Mouse (Mus musculus) limb, embryonic 10.5 days (tissue): ENCODE data around the gene Spata5. TPM values are rescaled to one million over a fixed set of nuclear protein-coding genes. Genes with fewer than 3 reads are reported as not detected.
A peak's percentile ranks its signal among the peaks of the same experiment; 100 is the strongest.
"Not testable (repeated sequence)": the region's sequence is repeated elsewhere in the genome, so short reads cannot be mapped to it uniquely, and the experiment has no call there.

Source experiments
- DNase-seq: peaks from one replicate; pipeline ENCODE4 v3.0.0-alpha.2; 2017; ENCODE audit warnings: low spot score
- H3K27ac ChIP-seq: fragments of 300-500 bp; sonication (generic); 2 replicates; pipeline ENCODE4 v1.5.1; 2016; ENCODE audit warnings: mild to moderate bottlenecking
- H3K27me3 ChIP-seq: fragments of 300-500 bp; sonication (generic); 2 replicates; pipeline ENCODE4 v1.6.1; 2016; ENCODE audit warnings: low read depth, mild to moderate bottlenecking; ENCODE audit not compliant: poor library complexity, severe bottlenecking
- H3K36me3 ChIP-seq: fragments of 300-500 bp; sonication (generic); 2 replicates; pipeline ENCODE4 v1.6.1; 2016; ENCODE audit warnings: mild to moderate bottlenecking, moderate library complexity
- H3K4me1 ChIP-seq: fragments of 300-500 bp; sonication (generic); 2 replicates; pipeline ENCODE4 v1.6.1; 2016
- H3K4me3 ChIP-seq: fragments of 300-500 bp; sonication (generic); 2 replicates; pipeline ENCODE4 v1.5.1; 2016; ENCODE audit warnings: mild to moderate bottlenecking, moderate library complexity
- H3K9me3 ChIP-seq: fragments of 300-500 bp; sonication (generic); replicated peaks from 2 replicates; pipeline ENCODE4 v1.6.1; 2016; ENCODE audit warnings: mild to moderate bottlenecking
- WGBS: fragments of 180-500 bp; shearing (Covaris S2); methylation state at CpG from one replicate; pipeline ENCODE4 v1.1.7; 2016; 5-methylcytosine and 5-hydroxymethylcytosine counted together
- polyA plus RNA-seq: library from polyadenylated mRNA; unstranded; fragments of >200 nt; fragmentation: Nextera tagmentation; extraction: Ambion mirVana; gene quantifications from 2 replicates; pipeline ENCODE4 v1.2.1, GENCODE M21; 2016

The Spata5 gene
- polyA plus RNA-seq, 1 experiment from 2014 or later, result 53.3 TPM

DNA sequence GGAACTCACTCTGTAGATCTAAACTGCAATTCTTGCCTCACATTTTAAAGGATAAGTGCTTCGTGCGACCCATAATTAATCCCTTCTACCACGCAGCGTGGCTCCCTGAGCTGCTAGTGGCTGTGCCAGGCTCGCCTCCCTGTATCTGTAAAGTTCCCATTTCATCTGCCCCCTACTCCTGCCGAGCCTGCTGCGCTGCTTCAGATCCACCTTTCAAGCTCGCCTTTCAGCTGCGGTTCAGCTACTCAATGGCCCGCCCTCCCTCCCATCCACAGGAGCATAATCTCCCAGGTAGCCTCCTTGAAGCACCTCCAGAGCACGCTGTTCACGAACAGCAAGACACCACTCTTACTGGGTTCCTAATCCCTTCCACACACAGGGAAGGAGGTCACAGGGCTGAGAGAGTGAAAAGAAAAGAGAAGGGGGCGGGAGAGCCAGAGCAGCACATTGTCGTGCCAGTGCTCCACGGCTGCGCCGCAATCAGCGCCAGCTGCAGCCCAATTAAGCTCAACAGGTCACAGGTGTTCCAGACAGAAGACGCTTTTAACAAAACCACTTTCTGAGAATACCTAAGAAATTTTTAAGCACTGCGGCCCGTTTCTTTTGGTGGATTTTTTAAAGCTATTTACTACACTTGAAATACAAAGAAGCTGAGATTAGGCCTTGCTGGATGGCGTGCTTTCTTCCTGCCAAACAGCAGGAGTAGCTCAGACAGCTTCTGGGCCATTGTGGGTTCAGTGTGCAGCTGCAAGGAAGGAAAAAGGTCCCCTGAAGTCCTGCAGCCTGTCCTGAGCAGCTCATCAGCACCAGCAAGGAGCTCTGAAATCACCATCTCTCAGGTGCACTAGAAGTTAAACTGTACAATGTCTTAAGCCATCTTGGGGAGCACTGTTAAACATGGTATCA lies 150.2 kb downstream of the Spata5 start:
- peaks cover 39% of the 10 kb centered on the region for H3K4me1 ChIP-seq
- H3K9me3 ChIP-seq, result no peaks in the 10 kb centered on the region
- no peaks in the 10 kb centered on the region for H3K36me3 ChIP-seq
- H3K4me3 ChIP-seq, result no peak overlapping the region
- no peaks in the 10 kb centered on the region for H3K27me3 ChIP-seq
- 56% methylated on average over 22 of the region's 22 CpGs for WGBS
- peak; percentile 36 for DNase-seq
- peak overlapping the region; percentile 80 for H3K27ac ChIP-seq

GRCm38 (mm10) chr3:37571633-37572032 lies 151.9 kb downstream of the Spata5 start:
- Histone ChIP-seq H3K9me3 (no peaks in the 10 kb centered on the region), H3K4me3 (no peak overlapping the region), H3K27ac (peak overlapping the region; percentile 44; the same call in 1 of the 2 replicates), H3K4me1 (peaks cover 39% of the 10 kb centered on the region), H3K27me3 (no peaks in the 10 kb centered on the region), H3K36me3 (no peaks in the 10 kb centered on the region)
- DNase-seq, result no peak
- 52% methylated on average over 4 of the region's 4 CpGs for WGBS

DNA sequence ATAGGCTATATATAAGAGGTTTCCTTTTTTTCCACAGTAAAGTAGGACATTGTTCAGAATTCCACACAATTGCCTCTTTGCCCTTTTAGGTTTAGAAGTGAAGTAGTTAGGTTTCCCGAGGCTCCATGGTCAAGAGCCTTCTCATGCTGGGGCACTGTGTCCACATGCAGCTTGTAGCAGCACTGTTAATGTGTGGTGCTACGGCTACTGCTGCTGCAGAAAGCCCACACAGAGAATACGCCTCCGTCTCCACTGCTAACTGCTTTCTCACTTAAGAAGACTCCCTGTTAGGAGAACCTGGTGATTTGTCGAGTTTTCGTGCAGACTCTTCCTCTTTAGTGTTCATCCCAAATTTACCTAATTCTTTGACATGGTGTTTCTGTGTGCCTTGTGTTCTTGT lies 152.4 kb downstream of the Spata5 start:
- Histone ChIP-seq H3K27ac (no peak overlapping the region), H3K4me1 (peaks cover 39% of the 10 kb centered on the region), H3K27me3 (no peaks in the 10 kb centered on the region), H3K36me3 (no peaks in the 10 kb centered on the region), H3K4me3 (no peak overlapping the region), H3K9me3 (no peaks in the 10 kb centered on the region)
- no peak for DNase-seq
- 94% methylated on average over 6 of the region's 6 CpGs for WGBS

GRCm38 (mm10) chr3:37576840-37577239 lies 157.1 kb downstream of the Spata5 start:
- no peak for DNase-seq
- WGBS, result 94% methylated on average over 6 of the region's 6 CpGs
- Histone ChIP-seq H3K27me3 (no peaks in the 10 kb centered on the region), H3K4me1 (peaks cover 4% of the 10 kb centered on the region; the same call in 1 of the 2 replicates), H3K4me3 (no peak overlapping the region), H3K27ac (no peak overlapping the region), H3K9me3 (no peaks in the 10 kb centered on the region), H3K36me3 (peaks cover 20% of the 10 kb centered on the region)

- no peaks in the 10 kb centered on the region for H3K4me1 ChIP-seq
- H3K27me3 ChIP-seq, result no peaks in the 10 kb centered on the region
- no peak overlapping the region for H3K4me3 ChIP-seq
- no peak overlapping the region for H3K27ac ChIP-seq
- 92% methylated on average over 3 of the region's 3 CpGs for WGBS
- peaks cover 20% of the 10 kb centered on the region for H3K36me3 ChIP-seq
- H3K9me3 ChIP-seq, result no peaks in the 10 kb centered on the region
- DNase-seq, result no peak
Measured at GRCm38 (mm10) chr3:37577706-37578105, 158.0 kb downstream of the Spata5 start.

DNA sequence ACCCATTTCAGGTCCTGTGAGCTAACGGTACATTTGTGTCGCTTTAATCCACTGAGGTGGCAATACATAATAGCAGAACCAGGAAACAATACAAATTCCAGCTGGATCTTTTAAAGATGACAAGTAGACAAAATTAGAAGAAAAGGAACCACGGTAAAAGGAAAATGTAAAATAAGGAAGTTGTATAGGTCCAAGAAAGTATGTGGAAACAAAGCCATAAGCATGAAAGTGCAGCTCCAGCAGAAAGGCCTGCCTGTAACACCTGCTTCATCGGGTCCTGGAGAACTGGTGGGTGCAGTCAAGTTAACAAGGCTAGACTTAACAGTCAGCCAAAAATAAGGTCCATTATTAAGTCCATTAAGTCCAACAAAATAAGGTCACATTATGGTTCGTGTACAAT lies 164.9 kb downstream of the Spata5 start:
- no peaks in the 10 kb centered on the region for H3K9me3 ChIP-seq
- no peak for DNase-seq
- peaks cover 19% of the 10 kb centered on the region for H3K4me1 ChIP-seq
- no peaks in the 10 kb centered on the region for H3K27me3 ChIP-seq
- H3K36me3 ChIP-seq, result peaks cover 15% of the 10 kb centered on the region
- H3K4me3 ChIP-seq, result no peak overlapping the region
- H3K27ac ChIP-seq, result no peak overlapping the region
- 94% methylated on average over 5 of the region's 5 CpGs for WGBS

DNA sequence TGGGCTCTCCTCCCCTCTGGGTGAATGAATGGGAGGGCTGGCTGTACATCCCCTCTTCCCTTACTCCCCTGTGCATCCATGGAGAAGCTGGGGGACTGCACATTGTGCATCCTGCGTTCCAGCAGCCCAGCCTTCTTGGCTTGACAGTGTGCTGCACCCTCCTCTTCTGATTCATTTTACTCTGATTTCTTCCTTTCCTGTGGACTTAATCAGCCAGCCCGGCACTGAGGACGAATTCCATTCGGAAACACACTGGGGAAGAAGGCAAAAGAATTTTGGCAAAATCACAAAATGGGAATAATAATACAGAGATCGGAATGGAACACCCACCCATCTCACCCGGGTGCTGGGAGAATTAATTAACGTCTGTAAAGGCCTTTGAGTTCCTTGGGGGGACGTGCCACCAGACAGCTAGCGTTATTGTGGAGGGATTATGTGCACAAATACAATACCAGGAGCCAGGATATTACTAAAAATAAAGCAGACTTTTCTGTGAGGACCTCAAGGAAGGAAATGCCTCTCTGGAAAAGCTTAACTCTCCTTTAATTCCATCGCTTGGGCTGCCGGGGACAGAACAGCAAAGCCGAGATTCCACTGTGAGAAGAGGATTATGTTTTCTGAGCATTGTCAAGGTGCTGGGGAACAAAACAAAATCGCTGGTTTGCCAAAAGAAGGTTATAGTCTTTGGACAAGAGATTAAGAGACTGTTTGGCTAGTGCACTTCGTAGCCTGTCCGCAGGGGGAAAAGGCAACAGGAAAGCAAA lies 166.5 kb downstream of the Spata5 start:
- WGBS, result 48% methylated on average over 15 of the region's 15 CpGs
- peaks cover 19% of the 10 kb centered on the region for H3K4me1 ChIP-seq
- H3K27me3 ChIP-seq, result no peaks in the 10 kb centered on the region
- H3K27ac ChIP-seq, result peak overlapping the region; percentile 72
- no peaks in the 10 kb centered on the region for H3K9me3 ChIP-seq
- H3K4me3 ChIP-seq, result peak overlapping the region; percentile 30
- peaks cover 2% of the 10 kb centered on the region; the same call in 1 of the 2 replicates for H3K36me3 ChIP-seq
- DNase-seq, result no peak

- Histone ChIP-seq H3K9me3 (no peaks in the 10 kb centered on the region), H3K4me3 (peak overlapping the region; percentile 30), H3K27me3 (no peaks in the 10 kb centered on the region), H3K27ac (peak overlapping the region; percentile 72), H3K4me1 (peaks cover 19% of the 10 kb centered on the region), H3K36me3 (no peaks in the 10 kb centered on the region)
- DNase-seq, result peak; percentile 35
- WGBS, result 35% methylated on average over 16 of the region's 16 CpGs
Measured at GRCm38 (mm10) chr3:37586731-37587578, 167.3 kb downstream of the Spata5 start.

GRCm38 (mm10) chr3:37595721-37596120 lies 176.0 kb downstream of the Spata5 start:
- no peaks in the 10 kb centered on the region for H3K27me3 ChIP-seq
- no peak overlapping the region for H3K4me3 ChIP-seq
- H3K27ac ChIP-seq, result peak overlapping the region; percentile 46; the same call in 1 of the 2 replicates
- no peaks in the 10 kb centered on the region for H3K36me3 ChIP-seq
- DNase-seq, result no peak
- H3K4me1 ChIP-seq, result peaks cover 19% of the 10 kb centered on the region
- 88% methylated on average over 10 of the region's 10 CpGs for WGBS
- no peaks in the 10 kb centered on the region for H3K9me3 ChIP-seq

GRCm38 (mm10) chr3:37596519-37596918 lies 176.8 kb downstream of the Spata5 start:
- no peak for DNase-seq
- Histone ChIP-seq H3K4me3 (no peak overlapping the region), H3K9me3 (no peaks in the 10 kb centered on the region), H3K27ac (peak overlapping the region; percentile 46; the same call in 1 of the 2 replicates), H3K27me3 (no peaks in the 10 kb centered on the region), H3K4me1 (peaks cover 19% of the 10 kb centered on the region), H3K36me3 (no peaks in the 10 kb centered on the region)
- WGBS, result 74% methylated on average over 6 of the region's 6 CpGs

DNA sequence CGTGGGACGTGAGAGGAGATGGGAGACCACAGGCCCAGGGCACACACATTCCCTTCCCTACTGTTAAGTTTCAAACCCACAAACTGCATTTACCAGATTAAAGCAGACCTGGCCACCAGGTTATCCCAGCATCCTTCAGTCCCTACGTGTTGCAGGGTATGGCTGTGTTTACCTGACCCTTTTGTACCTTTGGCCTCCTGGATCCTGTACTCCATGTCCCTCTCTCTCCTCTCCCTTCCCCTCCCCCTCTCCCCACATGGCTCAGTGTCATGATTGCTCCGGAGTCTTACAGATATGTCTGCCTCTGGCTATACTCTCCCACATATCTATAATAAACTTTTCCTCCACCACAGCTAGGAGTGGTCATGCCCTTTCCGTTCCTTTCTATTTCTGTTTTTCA lies 177.5 kb downstream of the Spata5 start:
- 81% methylated on average over 5 of the region's 5 CpGs for WGBS
- peak overlapping the region; percentile 46; the same call in 1 of the 2 replicates for H3K27ac ChIP-seq
- DNase-seq, result no peak

DNA sequence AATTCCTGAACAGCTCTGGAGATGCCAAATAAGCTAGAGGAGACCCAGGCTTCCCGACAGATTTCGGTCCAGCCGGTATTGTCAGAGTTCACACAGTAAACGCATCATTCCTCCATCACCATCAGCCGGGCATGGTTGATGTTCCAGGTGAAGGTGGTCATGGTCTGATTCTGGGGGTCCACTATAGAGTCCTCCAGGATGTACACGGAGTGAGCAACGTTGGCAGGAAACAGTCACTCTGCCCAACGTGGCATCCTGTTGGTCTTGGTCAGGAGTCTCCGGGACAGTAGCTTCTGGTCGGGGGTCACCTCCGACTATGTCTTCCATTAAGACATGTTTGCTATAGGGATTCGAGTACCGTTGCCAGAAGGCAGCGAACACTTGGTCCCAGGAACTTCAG lies 179.9 kb downstream of the Spata5 start:
- not testable (repeated sequence) for DNase-seq
- H3K4me1 ChIP-seq, result peaks cover 19% of the 10 kb centered on the region
- 95% methylated on average over 14 of the region's 14 CpGs for WGBS

More for the DNA sequence above, 177.5 kb downstream of the Spata5 start:
- Histone ChIP-seq H3K27me3 (no peaks in the 10 kb centered on the region), H3K4me3 (no peak overlapping the region), H3K4me1 (peaks cover 19% of the 10 kb centered on the region), H3K36me3 (no peaks in the 10 kb centered on the region), H3K9me3 (no peaks in the 10 kb centered on the region)

More for the DNA sequence above, 179.9 kb downstream of the Spata5 start:
- not testable (repeated sequence) for H3K27ac ChIP-seq, H3K4me3 ChIP-seq, H3K9me3 ChIP-seq, H3K36me3 ChIP-seq, H3K27me3 ChIP-seq
